Mouse (Mus musculus) heart, adult 9 months (tissue): ENCODE data around the gene Cachd1.

ENCODE experiments used
- DNase-seq, 2 experiments: peaks; one replicate each; pipeline ENCODE4 v3.0.0; 2022; ENCODE audit warnings: low spot score in 2 of 2

Gene Cachd1

GRCm38 (mm10) chr4:100865962-100866703 is 89.7 kb downstream of the Cachd1 start:
- no peak for DNase-seq

DNA sequence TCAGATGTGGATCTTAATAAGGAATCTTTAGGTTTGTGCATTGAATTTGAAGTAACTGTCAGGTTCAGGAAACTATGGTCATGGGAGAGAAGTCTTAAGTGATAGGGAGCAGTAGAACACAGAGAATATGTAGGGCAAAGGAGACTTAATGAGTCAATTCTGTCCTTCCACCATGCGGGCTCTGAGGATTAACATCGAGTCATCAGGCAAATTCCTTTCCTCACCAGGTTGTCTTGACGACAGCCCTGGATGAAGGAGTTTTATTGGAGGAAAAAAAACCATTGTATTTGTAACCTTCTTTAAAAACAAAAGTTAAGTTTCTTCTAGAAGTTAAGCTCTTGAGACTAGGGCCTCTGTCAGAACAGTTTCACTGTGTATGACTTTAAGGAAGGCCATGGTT is 100.9 kb downstream of the Cachd1 start:
- DNase-seq: no peak

GRCm38 (mm10) chr4:100879414-100879813 is 102.9 kb downstream of the Cachd1 start:
- no peak for DNase-seq

DNA sequence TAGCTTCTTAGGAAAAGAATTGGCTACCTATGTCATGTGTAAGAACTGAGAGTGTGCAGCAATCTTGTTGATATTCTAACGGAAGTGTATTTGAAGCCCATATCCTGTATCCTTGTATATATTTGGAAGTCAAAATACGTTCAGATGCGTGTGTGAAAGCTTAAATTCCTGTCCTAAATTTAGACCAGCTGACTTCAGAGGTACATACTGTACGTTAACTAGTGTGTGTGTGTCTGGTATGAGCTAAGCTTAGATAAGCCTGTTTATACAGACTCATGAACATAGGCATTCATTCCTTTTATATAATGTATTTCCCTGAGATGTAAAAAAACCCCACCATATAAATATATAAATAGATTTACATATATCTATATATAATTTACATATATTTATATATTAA is 103.6 kb downstream of the Cachd1 start:
- DNase-seq: no peak

DNA sequence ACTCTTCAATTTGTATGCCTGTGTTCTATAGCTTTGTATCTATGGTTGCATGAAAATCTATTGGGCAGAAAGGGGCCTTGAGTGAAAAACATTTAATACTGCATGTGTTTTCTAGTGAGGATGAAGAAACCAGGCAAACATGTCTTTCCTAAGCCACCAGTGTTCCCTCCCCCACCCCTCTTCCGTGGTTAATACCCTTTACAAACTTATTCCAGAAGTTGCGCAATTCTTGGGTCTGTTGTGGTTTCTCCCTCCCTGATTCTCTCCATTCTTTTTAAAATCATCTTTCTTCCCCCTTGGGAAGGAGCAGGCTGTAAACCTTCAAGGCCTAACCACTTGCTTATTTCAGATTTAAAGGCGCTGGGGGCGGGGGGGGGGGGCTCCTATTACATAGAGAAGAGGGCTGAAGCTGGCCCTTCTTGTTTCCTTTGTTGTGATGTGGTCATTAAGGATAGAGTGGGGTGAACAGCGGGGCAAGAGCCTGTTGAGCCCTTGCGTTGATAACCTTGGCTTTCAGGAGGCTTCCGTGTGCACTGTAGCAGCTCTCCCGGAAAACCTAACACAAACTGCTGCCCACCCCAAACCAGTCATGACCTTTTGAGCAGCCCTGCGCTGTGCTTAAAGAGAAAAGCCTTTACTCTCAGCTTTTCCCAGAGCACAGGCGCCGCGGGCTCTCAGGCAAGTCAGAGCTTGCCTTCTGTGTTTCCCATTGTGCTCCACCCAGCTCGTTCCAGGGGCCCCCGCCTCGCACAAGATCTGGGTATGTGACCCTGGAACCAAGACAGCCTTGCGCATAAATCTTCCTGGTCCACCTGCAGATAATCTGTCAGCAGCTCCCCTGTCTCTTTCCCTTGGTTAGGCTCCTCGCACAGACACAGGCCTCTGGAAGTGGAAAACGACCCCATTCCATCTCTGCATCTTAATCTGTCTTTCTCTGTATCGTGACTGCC is 109.6 kb downstream of the Cachd1 start:
- peak; percentile 33 to 45 for DNase-seq

DNA sequence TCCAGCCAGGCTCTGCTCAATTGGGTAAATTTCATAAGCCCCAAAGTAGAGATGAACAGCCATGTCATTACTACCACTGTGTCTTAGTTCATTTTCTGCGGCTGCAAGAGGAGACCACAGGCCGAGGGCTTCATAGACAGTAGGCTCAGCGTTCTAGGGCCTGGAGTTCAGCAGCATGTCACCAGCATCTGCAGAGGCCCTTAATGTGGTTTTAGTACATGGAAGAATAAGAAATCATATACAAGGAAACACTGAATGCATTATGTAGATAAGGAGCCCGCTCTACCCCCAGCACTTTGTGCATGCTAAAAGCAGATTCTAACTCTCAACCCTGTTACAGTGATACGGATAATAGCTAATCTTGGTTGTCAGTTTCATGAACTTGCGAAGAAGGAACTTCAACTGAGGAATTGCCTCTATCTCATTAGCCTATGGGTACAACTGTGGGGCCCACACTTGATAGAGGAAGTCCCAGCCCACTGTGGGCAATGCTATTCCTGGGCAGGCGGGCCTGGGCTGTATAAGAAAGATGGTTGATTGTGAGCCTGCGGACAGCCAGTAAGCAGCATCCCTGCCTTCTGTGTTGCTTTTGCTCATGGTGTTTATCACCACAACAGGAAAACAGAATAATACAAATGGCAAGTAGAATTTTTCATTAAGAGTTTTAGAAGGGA is 110.4 kb downstream of the Cachd1 start:
- DNase-seq: no peak

DNA sequence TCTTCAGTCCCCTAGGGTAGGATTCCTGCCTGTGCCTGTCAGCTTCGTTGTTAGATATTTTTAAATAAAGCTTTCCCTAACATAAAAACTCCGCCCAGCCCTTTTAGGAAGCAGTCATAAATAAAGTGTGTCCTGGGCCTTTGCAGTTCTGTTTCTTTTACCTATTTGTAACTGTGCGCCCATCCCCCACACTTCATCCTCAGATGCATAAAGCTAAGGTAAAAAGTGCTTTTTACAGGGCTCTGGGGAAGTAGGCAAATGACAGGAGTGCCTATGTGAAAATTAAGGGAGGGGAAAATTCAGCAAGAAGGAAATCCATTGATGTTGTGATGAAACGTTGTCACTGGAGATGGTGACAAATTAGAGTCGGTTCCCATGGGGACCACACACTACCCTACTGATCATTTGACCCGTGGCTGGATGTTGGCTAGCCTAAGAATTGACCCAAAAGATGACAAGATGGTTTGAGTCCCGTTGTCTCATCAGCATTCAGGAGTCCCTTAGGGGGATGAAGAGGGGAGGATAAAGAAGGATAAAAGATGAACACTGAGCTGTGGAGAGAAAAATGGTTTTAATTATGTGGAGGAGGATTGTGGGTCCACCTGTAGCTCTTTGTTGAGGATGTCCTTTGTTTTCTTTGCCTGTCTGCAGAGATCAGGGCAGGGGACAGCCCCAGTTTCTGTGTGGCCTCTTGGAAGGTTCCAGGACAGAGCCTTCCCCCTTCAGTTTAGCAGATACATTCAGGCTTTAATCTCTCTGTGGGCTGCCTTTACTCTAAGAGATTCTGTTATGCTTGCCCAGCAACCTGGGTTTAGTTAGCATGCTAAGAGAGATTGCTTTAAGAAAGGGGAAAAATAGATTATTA is 113.9 kb downstream of the Cachd1 start:
- DNase-seq: no peak

GRCm38 (mm10) chr4:100893739-100894138 is 117.3 kb downstream of the Cachd1 start:
- DNase-seq: no peak

GRCm38 (mm10) chr4:100894142-100894541 is 117.7 kb downstream of the Cachd1 start:
- no peak for DNase-seq

- no peak for DNase-seq
Observed at GRCm38 (mm10) chr4:100896260-100897010, 120.0 kb downstream of the Cachd1 start.

DNA sequence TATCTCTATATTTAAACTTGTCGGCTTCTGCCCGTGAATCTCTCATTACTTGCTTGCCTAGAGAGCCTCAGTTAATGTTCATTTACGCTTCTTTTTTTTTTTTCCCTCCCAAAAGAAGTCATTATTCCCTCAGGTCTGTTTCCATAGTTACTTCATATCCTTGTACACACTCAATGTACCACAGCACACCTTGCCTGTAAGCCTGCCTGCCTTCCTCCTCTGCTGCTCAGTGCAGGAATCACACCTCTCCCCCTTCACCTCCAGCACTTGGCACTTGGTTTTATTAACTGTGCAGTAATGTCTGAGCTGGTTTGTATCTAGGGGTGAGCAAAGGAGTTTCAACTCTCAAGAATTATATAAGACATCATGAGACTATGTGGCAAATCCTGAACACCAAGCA is 121.5 kb downstream of the Cachd1 start:
- DNase-seq: no peak

GRCm38 (mm10) chr4:100909694-100910340 is 133.3 kb downstream of the Cachd1 start:
- DNase-seq: no peak

GRCm38 (mm10) chr4:100910605-100911330 is 134.3 kb downstream of the Cachd1 start:
- DNase-seq: no peak

- no peak for DNase-seq
Observed at GRCm38 (mm10) chr4:100911658-100912057, 135.2 kb downstream of the Cachd1 start.

GRCm38 (mm10) chr4:100913666-100914065 is 137.2 kb downstream of the Cachd1 start:
- DNase-seq: no peak

- DNase-seq: no peak
Observed at GRCm38 (mm10) chr4:100914532-100914931, 138.1 kb downstream of the Cachd1 start.

GRCm38 (mm10) chr4:100915093-100915492 is 138.6 kb downstream of the Cachd1 start:
- no peak for DNase-seq

DNA sequence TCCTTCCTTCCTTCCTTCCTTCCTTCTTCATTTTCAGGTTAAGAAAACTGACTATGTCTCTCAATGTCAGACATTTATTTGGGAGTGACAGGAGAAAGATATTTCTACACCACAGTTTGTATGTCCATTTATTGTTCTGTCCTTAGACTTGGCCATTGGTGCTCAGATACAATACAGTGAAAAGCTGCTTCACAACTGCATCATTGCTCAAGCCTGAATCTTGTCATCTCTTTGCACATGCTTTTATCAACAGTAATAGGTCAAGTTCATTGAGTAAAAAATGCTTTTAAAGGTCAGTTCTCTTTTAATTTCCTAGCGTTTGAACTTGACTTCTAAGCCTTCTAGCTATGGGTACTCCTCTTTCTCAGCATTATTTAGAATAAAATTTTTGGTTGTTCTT is 141.0 kb downstream of the Cachd1 start:
- no peak for DNase-seq

- DNase-seq: no peak
Observed at GRCm38 (mm10) chr4:100920413-100920812, 143.9 kb downstream of the Cachd1 start.
